Mouse (Mus musculus): ENCODE measurements at regions not wholly inside any gene's neighbourhood (a gene's known extent, or its start where the extent isn't known, plus 50 kb on each side); places are given as distances from the start of the nearest gene placed in this dataset.

DNA sequence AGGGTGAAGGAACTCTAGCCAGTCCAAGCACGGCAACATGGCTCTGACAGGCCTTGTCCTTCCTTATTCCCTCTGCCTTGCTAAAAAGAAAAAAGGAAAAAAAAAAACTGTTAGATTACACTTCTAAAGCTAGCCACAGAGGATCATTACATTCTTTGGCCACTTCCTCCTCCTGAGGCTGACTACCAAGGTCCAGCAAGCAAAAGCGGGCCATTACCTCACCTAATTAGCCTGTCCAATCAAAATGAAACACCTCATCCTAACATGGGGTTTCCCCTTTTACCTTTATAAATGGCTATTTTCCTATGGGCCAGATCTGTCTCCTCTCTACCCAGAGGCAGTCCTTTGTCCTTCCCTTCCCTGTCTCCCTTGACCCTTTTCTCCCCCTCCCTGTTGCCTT lies 102.2 kb downstream of the Pih1h3b start:
- no peak for TF ChIP-seq GATA1 (IDR thresholded peaks at IDR 0.05; ENCODE audit: low read length)
- TF ChIP-seq TAL1 (IDR thresholded peaks at IDR 0.05; ENCODE audit: low read length): no peak
- no peaks in the 10 kb centered on the region for H3K4me1 ChIP-seq (ENCODE audit: control insufficient read depth)
- no peak overlapping the region for H3K4me3 ChIP-seq (replicated peaks)

GRCm38 (mm10) chrX:140165966-140166365 lies 103.3 kb downstream of the Pih1h3b start:
- Histone ChIP-seq H3K9me3 (ENCODE audit: control insufficient read depth, low read length) (no peaks in the 10 kb centered on the region), H3K4me3 (replicated peaks) (no peak overlapping the region), H3K4me1 (ENCODE audit: control insufficient read depth) (no peaks in the 10 kb centered on the region), H3K27me3 (ENCODE audit: control insufficient read depth) (no peaks in the 10 kb centered on the region), H3K36me3 (ENCODE audit: control insufficient read depth) (no peaks in the 10 kb centered on the region)
- TF ChIP-seq TAL1 (IDR thresholded peaks at IDR 0.05; ENCODE audit: low read length) (no peak), GATA1 (IDR thresholded peaks at IDR 0.05; ENCODE audit: low read length) (no peak)

More for the DNA sequence above, 102.2 kb downstream of the Pih1h3b start:
- Histone ChIP-seq H3K9me3 (ENCODE audit: control insufficient read depth, low read length) (no peaks in the 10 kb centered on the region), H3K36me3 (ENCODE audit: control insufficient read depth) (no peaks in the 10 kb centered on the region), H3K27me3 (ENCODE audit: control insufficient read depth) (no peaks in the 10 kb centered on the region)

- Histone ChIP-seq H3K27me3 (ENCODE audit: control insufficient read depth) (no peaks in the 10 kb centered on the region; the same call in 1 of the 2 replicates), H3K9me3 (ENCODE audit: control insufficient read depth, low read length) (no peaks in the 10 kb centered on the region), H3K36me3 (ENCODE audit: control insufficient read depth) (no peaks in the 10 kb centered on the region), H3K4me3 (replicated peaks) (no peak overlapping the region), H3K4me1 (ENCODE audit: control insufficient read depth) (no peaks in the 10 kb centered on the region)
- TF ChIP-seq TAL1 (IDR thresholded peaks at IDR 0.05; ENCODE audit: low read length): no peak
- no peak for TF ChIP-seq GATA1 (IDR thresholded peaks at IDR 0.05; ENCODE audit: low read length)
These were observed 117.2 kb downstream of the Pih1h3b start for GRCm38 (mm10) chrX:140179850-140180249.

GRCm38 (mm10) chrX:140183003-140183402 lies 120.3 kb downstream of the Pih1h3b start:
- Histone ChIP-seq H3K27me3 (ENCODE audit: control insufficient read depth) (no peaks in the 10 kb centered on the region), H3K4me3 (replicated peaks) (no peak overlapping the region), H3K4me1 (ENCODE audit: control insufficient read depth) (no peaks in the 10 kb centered on the region), H3K36me3 (ENCODE audit: control insufficient read depth) (no peaks in the 10 kb centered on the region), H3K9me3 (ENCODE audit: control insufficient read depth, low read length) (no peaks in the 10 kb centered on the region)
- no peak for TF ChIP-seq TAL1 (IDR thresholded peaks at IDR 0.05; ENCODE audit: low read length)
- no peak for TF ChIP-seq GATA1 (IDR thresholded peaks at IDR 0.05; ENCODE audit: low read length)

DNA sequence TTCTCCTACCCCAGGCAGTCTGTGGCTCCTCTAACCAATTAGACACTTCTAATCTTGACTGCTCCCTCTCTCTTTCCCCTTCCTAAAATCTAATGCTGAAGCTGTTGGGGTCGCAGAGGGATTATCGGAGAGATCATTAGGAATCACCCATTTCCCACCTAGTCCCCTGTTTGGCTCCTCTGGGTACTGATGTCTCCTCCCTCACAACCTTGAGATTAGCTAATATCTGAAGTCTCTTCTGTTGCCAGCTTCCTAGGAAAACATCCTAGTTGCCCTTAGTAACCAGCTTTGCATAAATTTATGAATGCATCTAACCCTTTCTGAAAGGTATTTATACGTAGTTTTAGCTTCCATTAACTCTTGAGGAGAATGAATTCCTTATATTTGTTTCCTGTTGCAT lies 138.4 kb upstream of the Frmpd3 start:
- Histone ChIP-seq H3K36me3 (ENCODE audit: control insufficient read depth) (no peaks in the 10 kb centered on the region), H3K9me3 (ENCODE audit: control insufficient read depth, low read length) (no peaks in the 10 kb centered on the region), H3K4me3 (replicated peaks) (no peak overlapping the region), H3K27me3 (ENCODE audit: control insufficient read depth) (peaks cover under 1% of the 10 kb centered on the region; the same call in 1 of the 2 replicates), H3K4me1 (ENCODE audit: control insufficient read depth) (no peaks in the 10 kb centered on the region)
- TF ChIP-seq TAL1 (IDR thresholded peaks at IDR 0.05; ENCODE audit: low read length) (no peak), GATA1 (IDR thresholded peaks at IDR 0.05; ENCODE audit: low read length) (no peak)

GRCm38 (mm10) chrX:140208791-140209190 lies 133.3 kb upstream of the Frmpd3 start:
- Histone ChIP-seq H3K27me3 (ENCODE audit: control insufficient read depth) (peaks cover 2% of the 10 kb centered on the region; the same call in 1 of the 2 replicates), H3K9me3 (ENCODE audit: control insufficient read depth, low read length) (no peaks in the 10 kb centered on the region), H3K36me3 (ENCODE audit: control insufficient read depth) (no peaks in the 10 kb centered on the region), H3K4me1 (ENCODE audit: control insufficient read depth) (no peaks in the 10 kb centered on the region), H3K4me3 (replicated peaks) (no peak overlapping the region)
- TF ChIP-seq GATA1 (IDR thresholded peaks at IDR 0.05; ENCODE audit: low read length) (no peak), TAL1 (IDR thresholded peaks at IDR 0.05; ENCODE audit: low read length) (no peak)

- Histone ChIP-seq H3K36me3 (ENCODE audit: control insufficient read depth) (no peaks in the 10 kb centered on the region), H3K9me3 (ENCODE audit: control insufficient read depth, low read length) (no peaks in the 10 kb centered on the region), H3K4me1 (ENCODE audit: control insufficient read depth) (no peaks in the 10 kb centered on the region), H3K4me3 (replicated peaks) (no peak overlapping the region), H3K27me3 (ENCODE audit: control insufficient read depth) (peaks cover 2% of the 10 kb centered on the region; the same call in 1 of the 2 replicates)
- TF ChIP-seq GATA1 (IDR thresholded peaks at IDR 0.05; ENCODE audit: low read length): no peak
- TF ChIP-seq TAL1 (IDR thresholded peaks at IDR 0.05; ENCODE audit: low read length): no peak
These were observed 129.3 kb upstream of the Frmpd3 start for GRCm38 (mm10) chrX:140212644-140213361.

DNA sequence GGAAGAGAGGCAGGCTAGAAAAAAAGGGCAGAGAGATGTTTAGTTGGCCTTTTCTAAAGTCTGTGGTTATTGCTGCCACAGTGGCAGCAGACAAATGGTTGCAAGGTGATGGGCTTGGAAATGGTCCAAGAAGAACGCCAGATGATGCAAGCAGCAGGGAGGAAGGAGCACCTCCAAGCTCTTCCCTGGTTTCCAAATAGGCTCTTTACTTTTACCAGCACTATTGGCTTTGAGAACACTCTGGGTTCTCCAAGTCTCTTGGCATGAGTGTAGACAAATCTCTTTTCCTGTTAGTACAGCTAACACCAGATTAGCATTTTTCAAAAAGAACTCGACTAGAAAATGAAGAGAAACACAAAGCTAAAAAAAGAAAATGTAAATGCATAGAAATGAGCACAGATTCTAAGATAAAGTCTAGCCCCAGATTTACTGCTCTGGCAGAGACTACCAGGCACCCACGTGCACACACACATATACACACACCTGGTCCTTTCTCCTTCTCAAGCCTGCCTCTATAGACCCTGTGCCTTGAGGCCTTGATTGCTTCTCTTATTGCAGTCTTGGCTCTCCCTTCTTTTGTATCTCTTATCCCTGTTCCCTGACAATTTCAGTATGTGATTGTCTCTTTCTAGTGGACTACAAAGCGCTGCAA lies 127.7 kb upstream of the Frmpd3 start:
- Histone ChIP-seq H3K9me3 (ENCODE audit: control insufficient read depth, low read length) (no peaks in the 10 kb centered on the region), H3K4me3 (replicated peaks) (no peak overlapping the region), H3K27me3 (ENCODE audit: control insufficient read depth) (no peaks in the 10 kb centered on the region; the same call in 1 of the 2 replicates), H3K4me1 (ENCODE audit: control insufficient read depth) (no peaks in the 10 kb centered on the region), H3K36me3 (ENCODE audit: control insufficient read depth) (no peaks in the 10 kb centered on the region)
- TF ChIP-seq TAL1 (IDR thresholded peaks at IDR 0.05; ENCODE audit: low read length) (no peak), GATA1 (IDR thresholded peaks at IDR 0.05; ENCODE audit: low read length) (no peak)

DNA sequence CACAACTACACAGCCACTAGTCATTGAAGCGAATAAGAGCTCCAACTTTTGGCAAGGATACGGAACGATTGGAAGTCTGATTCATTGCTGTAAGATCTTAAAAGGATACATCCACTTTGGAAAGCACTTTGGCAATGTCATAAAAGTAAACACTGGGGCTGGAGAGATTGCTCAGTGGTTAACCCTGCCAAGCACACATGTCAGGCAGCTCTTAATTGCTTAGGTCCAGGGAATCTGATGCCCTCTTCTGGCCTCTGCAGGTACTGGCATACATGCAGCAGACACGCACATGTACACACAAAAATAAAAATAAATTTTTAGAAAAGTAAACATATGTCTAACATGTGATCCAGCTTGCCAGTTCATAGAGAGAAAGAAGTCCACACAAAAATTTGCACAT lies 86.3 kb upstream of the Frmpd3 start:
- no peaks in the 10 kb centered on the region for H3K36me3 ChIP-seq (ENCODE audit: control insufficient read depth)
- no peaks in the 10 kb centered on the region for H3K27me3 ChIP-seq (ENCODE audit: control insufficient read depth)
- no peaks in the 10 kb centered on the region for H3K9me3 ChIP-seq (ENCODE audit: control insufficient read depth, low read length)
- no peaks in the 10 kb centered on the region for H3K4me1 ChIP-seq (ENCODE audit: control insufficient read depth)
- no peak for TF ChIP-seq TAL1 (IDR thresholded peaks at IDR 0.05; ENCODE audit: low read length)
- TF ChIP-seq GATA1 (IDR thresholded peaks at IDR 0.05; ENCODE audit: low read length): no peak
- no peak overlapping the region for H3K4me3 ChIP-seq (replicated peaks)

All from erythroblast, embryonic 14.5 days (primary cell).